Mouse (Mus musculus): ENCODE measurements around the gene Mrpl4.

GRCm38 (mm10) chr9:21008007-21008406 lies 5.5 kb downstream of the Mrpl4 start:
- peak in 1 of 2 experiments; percentile 51; a peak in 2 of 4 replicates for TF ChIP-seq CTCF (conservative IDR thresholded peaks at IDR 0.05 in 1 of 2, IDR thresholded peaks at IDR 0.05 in 1 of 2; ENCODE audit: low read depth in 2 of 2, low read length in 2 of 2)
- no peak for TF ChIP-seq USF1 (IDR thresholded peaks at IDR 0.05; ENCODE audit: low read depth, low read length)
- TF ChIP-seq SMC3 (IDR thresholded peaks at IDR 0.05; ENCODE audit: low read depth, low read length) = peak; percentile 36; the same call in 1 of the 2 replicates
- TF ChIP-seq POLR2A (IDR thresholded peaks at IDR 0.05; ENCODE audit: low read depth, low read length) = no peak
- no peak for TF ChIP-seq NRF1 (IDR thresholded peaks at IDR 0.05; ENCODE audit: low read depth, low read length)
- TF ChIP-seq MXI1 (IDR thresholded peaks at IDR 0.05; ENCODE audit: low read depth, low read length) = no peak
- TF ChIP-seq EP300 (IDR thresholded peaks at IDR 0.05; ENCODE audit: low read length) = no peak
- TF ChIP-seq POLR2AphosphoS2 (IDR thresholded peaks at IDR 0.05; ENCODE audit: low read depth, low read length) = no peak
- TF ChIP-seq MAX (IDR thresholded peaks at IDR 0.05; ENCODE audit: low read length) = no peak
- TF ChIP-seq CHD1 (IDR thresholded peaks at IDR 0.05; ENCODE audit: low read depth, low read length) = no peak
- no peak for TF ChIP-seq HCFC1 (IDR thresholded peaks at IDR 0.05; ENCODE audit: low read depth, low read length)
- TF ChIP-seq RCOR1 (conservative IDR thresholded peaks at IDR 0.05; ENCODE audit: low read depth, low read length) = no peak
- no peak for TF ChIP-seq MAZ (IDR thresholded peaks at IDR 0.05; ENCODE audit: low read depth, low read length)
